Mouse (Mus musculus): Measurements from ENCODE around the gene Csde1.

GRCm38 (mm10) chr3:103076476-103076875 lies 56.2 kb downstream of the Csde1 start:
- TF ChIP-seq GATA1 (IDR thresholded peaks at IDR 0.05; ENCODE audit: borderline replicate concordance, low read length) (no peak), FLI1 (IDR thresholded peaks at IDR 0.05; ENCODE audit: low read length) (no peak)

Data from megakaryocyte, embryonic 14.5 days (primary cell).